Mouse (Mus musculus): Measurements from ENCODE around the gene Coro1a. TPM values are rescaled to one million over a fixed set of nuclear protein-coding genes. Genes with fewer than 3 reads are reported as not detected.
A peak's percentile ranks its signal among the peaks of the same experiment; 100 is the strongest.

The Coro1a gene
- polyA plus RNA-seq, 1 experiment from 2014 or later = 14.6 TPM

DNA sequence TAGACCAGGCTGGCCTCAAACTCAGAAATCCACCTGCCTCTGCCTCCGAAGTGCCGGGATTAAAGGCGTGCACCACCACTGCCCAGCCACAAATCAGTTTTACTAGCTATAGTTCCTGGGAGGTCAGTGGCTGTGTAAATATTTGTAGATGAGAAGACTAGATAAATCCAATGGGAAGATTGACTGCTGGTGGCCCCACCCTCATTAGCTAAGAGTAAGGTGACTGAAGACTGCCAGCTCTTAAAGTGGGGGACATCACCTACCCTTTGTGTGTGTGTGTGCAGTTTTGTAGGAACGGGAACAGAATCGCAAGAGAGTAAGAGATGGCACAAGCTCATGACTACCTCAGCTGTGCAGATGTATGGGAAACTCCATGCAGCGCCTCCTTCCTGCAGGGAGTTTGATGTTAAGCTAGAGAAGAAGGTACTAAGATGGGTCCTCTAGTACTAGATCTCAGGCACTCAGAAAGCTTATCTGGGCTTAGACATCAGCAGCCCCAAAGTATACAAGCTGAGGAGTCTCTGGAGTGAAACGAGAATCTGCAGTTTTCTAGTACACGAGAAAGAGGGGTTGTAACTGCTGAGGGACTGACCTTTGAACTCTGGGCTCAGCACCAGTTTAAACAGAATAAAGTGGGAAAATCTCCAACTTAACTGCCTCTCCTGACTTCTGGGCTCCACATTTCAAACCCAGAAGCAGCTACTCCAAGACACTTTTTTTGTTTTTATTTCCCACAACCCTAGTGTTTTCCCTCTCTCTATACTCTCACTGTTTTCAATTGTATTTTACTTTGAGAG lies 28.8 kb downstream of the Coro1a start:
- no peak for ATAC-seq (replicated peaks; ENCODE audit: low FRiP score, low read depth)
- WGBS = 62% methylated on average over 8 of the region's 8 CpGs

DNA sequence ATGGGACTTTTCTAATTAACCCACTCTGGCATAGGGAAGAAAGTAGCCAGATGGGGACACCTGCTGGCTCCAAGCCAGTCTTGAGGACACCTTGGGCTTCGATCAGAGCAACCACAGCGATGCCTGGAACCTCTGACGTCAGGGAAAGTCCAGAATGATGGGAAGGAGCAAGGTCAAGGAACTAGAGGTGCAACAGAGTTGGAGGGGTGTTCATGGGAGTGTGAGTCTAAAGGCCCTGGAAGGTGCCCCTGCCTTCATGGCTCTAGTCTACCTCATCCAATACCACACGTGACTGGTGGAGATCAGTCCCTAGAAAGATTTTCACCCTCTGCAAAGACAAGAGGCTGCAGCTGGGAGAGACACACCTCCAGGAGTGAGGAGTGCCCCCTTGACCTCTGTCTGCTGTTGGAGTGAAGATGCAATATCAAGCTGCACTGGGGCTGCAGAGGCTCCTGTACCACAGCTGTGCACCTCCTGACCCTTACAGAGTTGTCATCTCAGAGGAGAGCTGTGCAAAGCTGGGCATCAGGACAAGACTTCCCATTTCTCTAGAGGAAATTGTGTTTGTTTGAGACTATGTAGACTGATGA lies 30.9 kb downstream of the Coro1a start:
- no peak for DNase-seq (ENCODE audit: low spot score)

More for the DNA sequence above, 28.8 kb downstream of the Coro1a start:
- no peak overlapping the region for H3K4me2 ChIP-seq (ENCODE audit: low read length)
- TF ChIP-seq CTCF (IDR thresholded peaks at IDR 0.05; ENCODE audit: low read depth) = no peak
- peak; percentile 39 for DNase-seq (ENCODE audit: low spot score)
- H3K27me3 ChIP-seq (ENCODE audit: insufficient read depth, low read length) = no peaks in the 10 kb centered on the region
- no peak overlapping the region for H3K9ac ChIP-seq (ENCODE audit: low read depth, low read length)
- no peaks in the 10 kb centered on the region for H3K36me3 ChIP-seq (ENCODE audit: insufficient read depth, low read length)
- no peaks in the 10 kb centered on the region for H3K9me3 ChIP-seq (replicated peaks; ENCODE audit: low read length)
- H3K4me3 ChIP-seq (replicated peaks; ENCODE audit: low read depth, low read length) = no peak overlapping the region
- H3K4me1 ChIP-seq (replicated peaks; ENCODE audit: insufficient read depth, low read length) = 0 out of 2 replicates have a peak, but pooled peaks cover 3% of the 10 kb centered on the region
- H3K27ac ChIP-seq = no peak overlapping the region

DNA sequence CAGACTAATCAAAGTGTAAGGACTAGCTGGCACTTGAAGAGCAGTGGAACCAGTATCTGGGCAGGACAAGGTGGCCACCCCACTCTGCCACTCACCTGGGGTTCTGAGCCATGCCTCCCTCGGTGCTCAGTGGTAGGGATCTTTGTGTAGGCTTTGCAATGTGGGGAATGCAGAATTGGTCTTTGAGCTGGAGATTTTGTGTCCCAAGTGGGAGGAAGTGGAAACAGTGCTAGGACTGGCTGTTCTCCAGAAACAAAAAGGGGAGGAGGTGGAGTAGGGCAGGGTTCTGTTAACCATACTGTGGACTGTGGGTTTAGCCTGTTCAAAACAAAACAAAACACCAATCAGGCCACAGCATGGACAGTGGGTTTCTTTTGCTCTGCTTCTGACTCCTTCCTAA lies 31.4 kb downstream of the Coro1a start, which contains the start of gene Sult1a1:
Gene Sult1a1, minus strand, starts transcription at position 226 of the 400 bp plus-strand sequence.
- Histone ChIP-seq H3K9ac (ENCODE audit: low read depth, low read length) (no peak within 1 kb of the TSS), H3K9me3 (replicated peaks; ENCODE audit: low read length) (no peaks in the 10 kb centered on the region), H3K36me3 (ENCODE audit: insufficient read depth, low read length) (peaks cover 10% of the 10 kb centered on the region), H3K27me3 (ENCODE audit: insufficient read depth, low read length) (no peaks in the 10 kb centered on the region), H3K4me3 (replicated peaks; ENCODE audit: low read depth, low read length) (peak within 1 kb of the TSS; percentile 9; the same call in 1 of the 2 replicates), H3K27ac (peak within 1 kb of the TSS; percentile 81), H3K4me1 (replicated peaks; ENCODE audit: insufficient read depth, low read length) (0 out of 2 replicates have a peak, but pooled peaks cover 3% of the 10 kb centered on the region), H3K4me2 (ENCODE audit: low read length) (peak within 1 kb of the TSS; percentile 38)
- ATAC-seq (replicated peaks; ENCODE audit: low FRiP score, low read depth) = no peak
- 48% methylated on average over 1 of the region's 1 CpGs for WGBS
- peak; percentile 74 for DNase-seq (ENCODE audit: low spot score)
- TF ChIP-seq CTCF (IDR thresholded peaks at IDR 0.05; ENCODE audit: low read depth) = no peak

More for the DNA sequence above, 30.9 kb downstream of the Coro1a start:
- Histone ChIP-seq H3K27ac (peak overlapping the region; percentile 81; the same call in 1 of the 2 replicates), H3K4me1 (replicated peaks; ENCODE audit: insufficient read depth, low read length) (0 out of 2 replicates have a peak, but pooled peaks cover 3% of the 10 kb centered on the region), H3K36me3 (ENCODE audit: insufficient read depth, low read length) (peaks cover 9% of the 10 kb centered on the region; the same call in 1 of the 2 replicates), H3K4me2 (ENCODE audit: low read length) (no peak overlapping the region), H3K9ac (ENCODE audit: low read depth, low read length) (no peak overlapping the region), H3K4me3 (replicated peaks; ENCODE audit: low read depth, low read length) (no peak overlapping the region), H3K27me3 (ENCODE audit: insufficient read depth, low read length) (no peaks in the 10 kb centered on the region), H3K9me3 (replicated peaks; ENCODE audit: low read length) (no peaks in the 10 kb centered on the region)
- no peak for TF ChIP-seq CTCF (IDR thresholded peaks at IDR 0.05; ENCODE audit: low read depth)
- ATAC-seq (replicated peaks; ENCODE audit: low FRiP score, low read depth) = no peak
- WGBS = 70% methylated on average over 4 of the region's 4 CpGs

DNA sequence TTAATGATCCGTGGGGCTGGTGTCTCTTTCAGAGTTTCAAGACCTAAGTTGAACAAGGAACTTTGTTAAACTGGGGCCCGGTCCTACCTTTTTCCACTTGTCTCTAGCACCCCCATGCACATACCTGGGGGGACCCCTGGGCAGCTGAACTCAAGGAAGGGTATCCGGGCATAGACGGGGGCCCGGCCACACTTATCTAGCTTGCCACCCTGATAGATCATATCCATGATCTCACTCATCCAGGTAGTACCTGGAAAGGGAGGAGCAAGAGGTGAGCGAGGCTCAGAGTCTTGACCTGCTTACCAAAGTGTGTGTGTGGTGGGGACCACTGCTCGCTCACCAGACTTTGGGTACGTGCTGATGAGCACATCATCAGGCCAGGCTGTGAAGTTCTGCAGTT lies 32.5 kb downstream of the Coro1a start:
- H3K36me3 ChIP-seq (ENCODE audit: insufficient read depth, low read length) = peaks cover 13% of the 10 kb centered on the region
- TF ChIP-seq CTCF (IDR thresholded peaks at IDR 0.05; ENCODE audit: low read depth) = no peak
- H3K4me3 ChIP-seq (replicated peaks; ENCODE audit: low read depth, low read length) = no peak overlapping the region
- no peaks in the 10 kb centered on the region for H3K9me3 ChIP-seq (replicated peaks; ENCODE audit: low read length)
- ATAC-seq (replicated peaks; ENCODE audit: low FRiP score, low read depth) = no peak
- WGBS = 93% methylated on average over 8 of the region's 8 CpGs
- H3K4me2 ChIP-seq (ENCODE audit: low read length) = no peak overlapping the region
- H3K27ac ChIP-seq = no peak overlapping the region
- DNase-seq (ENCODE audit: low spot score) = no peak
- 0 out of 2 replicates have a peak, but pooled peaks cover 3% of the 10 kb centered on the region for H3K4me1 ChIP-seq (replicated peaks; ENCODE audit: insufficient read depth, low read length)
- no peaks in the 10 kb centered on the region for H3K27me3 ChIP-seq (ENCODE audit: insufficient read depth, low read length)
- H3K9ac ChIP-seq (ENCODE audit: low read depth, low read length) = no peak overlapping the region

DNA sequence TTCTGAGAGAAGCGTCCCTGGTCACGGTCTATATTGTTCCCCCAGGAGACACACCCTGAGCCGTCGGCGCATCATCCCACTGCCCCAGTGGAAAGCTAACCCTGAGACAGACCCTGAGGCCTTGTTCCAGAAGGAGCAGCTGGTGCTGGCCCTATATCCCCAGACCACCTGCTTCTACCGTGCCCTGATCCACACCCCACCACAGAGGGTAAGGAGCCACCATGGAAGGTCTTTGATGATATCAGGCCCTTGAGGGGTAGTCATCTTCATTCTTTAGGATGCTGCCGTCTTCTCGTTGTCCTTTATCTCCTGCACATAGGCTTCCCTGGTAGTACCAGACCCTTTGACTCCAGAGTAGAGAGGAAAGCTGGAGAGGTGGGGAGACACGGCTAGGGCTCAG lies 35.5 kb downstream of the Coro1a start:
- Histone ChIP-seq H3K27ac (no peak overlapping the region), H3K27me3 (ENCODE audit: insufficient read depth, low read length) (no peaks in the 10 kb centered on the region), H3K4me3 (replicated peaks; ENCODE audit: low read depth, low read length) (no peak overlapping the region), H3K9me3 (replicated peaks; ENCODE audit: low read length) (no peaks in the 10 kb centered on the region), H3K4me1 (replicated peaks; ENCODE audit: insufficient read depth, low read length) (0 out of 2 replicates have a peak, but pooled peaks cover 3% of the 10 kb centered on the region), H3K9ac (ENCODE audit: low read depth, low read length) (no peak overlapping the region), H3K4me2 (ENCODE audit: low read length) (no peak overlapping the region), H3K36me3 (ENCODE audit: insufficient read depth, low read length) (peaks cover 13% of the 10 kb centered on the region)
- no peak for DNase-seq (ENCODE audit: low spot score)
- 93% methylated on average over 9 of the region's 9 CpGs for WGBS
- TF ChIP-seq CTCF (IDR thresholded peaks at IDR 0.05; ENCODE audit: low read depth) = no peak
- ATAC-seq (replicated peaks; ENCODE audit: low FRiP score, low read depth) = no peak

DNA sequence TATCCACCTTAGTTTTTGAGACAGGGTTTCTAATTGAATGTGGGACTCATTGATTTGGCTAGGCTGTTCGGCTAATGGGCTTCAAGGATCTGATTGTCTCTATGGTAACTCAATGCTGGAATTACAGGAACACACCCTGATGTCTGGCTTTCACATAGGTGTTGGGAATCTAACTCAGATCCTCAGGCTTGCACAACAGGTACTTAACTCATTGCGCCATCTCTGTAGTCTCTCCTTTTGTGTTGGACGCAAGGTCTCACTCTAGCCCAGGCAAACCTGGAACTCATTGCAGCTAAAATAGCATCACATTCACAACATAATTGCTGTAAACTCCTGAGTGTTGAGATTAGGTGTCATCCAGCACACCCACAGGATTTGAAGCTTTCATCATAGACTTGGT lies 37.4 kb downstream of the Coro1a start:
- H3K4me3 ChIP-seq (replicated peaks; ENCODE audit: low read depth, low read length) = no peak overlapping the region
- no peak overlapping the region for H3K9ac ChIP-seq (ENCODE audit: low read depth, low read length)
- no peak overlapping the region for H3K27ac ChIP-seq
- WGBS = 92% methylated on average over 3 of the region's 3 CpGs
- no peak overlapping the region for H3K4me2 ChIP-seq (ENCODE audit: low read length)
- no peaks in the 10 kb centered on the region for H3K9me3 ChIP-seq (replicated peaks; ENCODE audit: low read length)
- no peak for DNase-seq (ENCODE audit: low spot score)
- H3K27me3 ChIP-seq (ENCODE audit: insufficient read depth, low read length) = no peaks in the 10 kb centered on the region
- ATAC-seq (replicated peaks; ENCODE audit: low FRiP score, low read depth) = no peak
- H3K4me1 ChIP-seq (replicated peaks; ENCODE audit: insufficient read depth, low read length) = no peaks in the 10 kb centered on the region
- TF ChIP-seq CTCF (IDR thresholded peaks at IDR 0.05; ENCODE audit: low read depth) = no peak
- H3K36me3 ChIP-seq (ENCODE audit: insufficient read depth, low read length) = peaks cover 15% of the 10 kb centered on the region

All from kidney, postnatal 0 days (tissue).